Mouse (Mus musculus): Measurements from ENCODE around the gene Pde1c. TPM values are rescaled to one million over a fixed set of nuclear protein-coding genes. Genes with fewer than 3 reads are reported as not detected.

Gene Pde1c
- polyA plus RNA-seq, 1 experiment from 2014 or later, result 2.9 TPM

DNA sequence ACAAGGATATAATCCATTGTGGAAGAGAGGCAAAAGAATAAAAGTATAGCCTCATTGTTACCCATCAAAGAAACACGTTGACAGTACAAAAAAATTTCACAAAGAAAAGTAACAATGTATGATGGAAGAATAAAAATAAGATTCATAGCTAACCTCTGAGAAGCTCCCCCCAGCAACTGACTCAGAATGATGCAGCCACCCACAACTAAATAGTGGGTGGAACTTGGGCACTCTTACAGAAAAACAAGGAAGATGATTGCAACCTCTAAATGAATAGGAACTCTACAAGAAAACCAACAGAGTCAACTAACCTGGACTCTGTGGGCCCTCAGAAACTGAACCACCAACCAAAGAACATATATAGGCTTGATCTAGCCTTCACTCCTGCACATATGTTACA lies 293.4 kb downstream of the Pde1c start:
- no peak for DNase-seq (ENCODE audit: extremely low spot score, low spot score)
- Histone ChIP-seq H3K27me3 (ENCODE audit: poor library complexity, severe bottlenecking) (no peaks in the 10 kb centered on the region), H3K27ac (no peak overlapping the region), H3K4me3 (no peak overlapping the region), H3K36me3 (replicated peaks) (no peaks in the 10 kb centered on the region), H3K9me3 (no peaks in the 10 kb centered on the region), H3K4me1 (no peaks in the 10 kb centered on the region)
- 82% methylated on average over 1 of the region's 1 CpGs for WGBS

DNA sequence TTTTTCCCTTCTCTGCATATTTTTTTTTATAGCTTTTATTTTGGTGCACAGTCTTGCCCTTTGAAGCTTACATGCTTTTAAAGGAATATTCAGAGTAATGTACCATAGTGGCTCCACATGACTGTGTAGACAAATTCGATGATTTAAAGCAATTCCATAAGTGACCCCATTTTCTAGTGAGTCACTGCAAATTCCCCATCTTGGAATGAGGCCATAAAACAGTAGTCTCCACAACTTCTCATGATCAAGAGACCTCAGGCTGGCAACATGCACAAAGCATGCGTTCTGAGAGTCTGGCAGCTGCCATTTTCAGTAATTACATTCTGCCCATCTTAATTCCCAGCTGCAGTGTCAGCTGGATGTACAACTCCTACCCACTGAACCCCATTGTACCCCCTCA lies 297.2 kb downstream of the Pde1c start:
- no peaks in the 10 kb centered on the region for H3K4me1 ChIP-seq
- no peak overlapping the region for H3K4me3 ChIP-seq
- H3K27ac ChIP-seq, result no peak overlapping the region
- no peaks in the 10 kb centered on the region for H3K27me3 ChIP-seq (ENCODE audit: poor library complexity, severe bottlenecking)
- no peaks in the 10 kb centered on the region for H3K36me3 ChIP-seq (replicated peaks)
- no peak for DNase-seq (ENCODE audit: extremely low spot score, low spot score)
- 87% methylated on average over 2 of the region's 2 CpGs for WGBS
- no peaks in the 10 kb centered on the region for H3K9me3 ChIP-seq

GRCm38 (mm10) chr6:56264509-56264908 lies 304.4 kb downstream of the Pde1c start:
- no peaks in the 10 kb centered on the region for H3K4me1 ChIP-seq
- H3K4me3 ChIP-seq, result no peak overlapping the region
- H3K9me3 ChIP-seq, result no peaks in the 10 kb centered on the region
- no peaks in the 10 kb centered on the region for H3K36me3 ChIP-seq (replicated peaks)
- 91% methylated on average over 4 of the region's 4 CpGs for WGBS
- DNase-seq (ENCODE audit: extremely low spot score, low spot score), result no peak
- H3K27me3 ChIP-seq (ENCODE audit: poor library complexity, severe bottlenecking), result no peaks in the 10 kb centered on the region
- H3K27ac ChIP-seq, result no peak overlapping the region

GRCm38 (mm10) chr6:56260118-56260517 lies 308.8 kb downstream of the Pde1c start:
- Histone ChIP-seq H3K27me3 (ENCODE audit: poor library complexity, severe bottlenecking) (no peaks in the 10 kb centered on the region), H3K36me3 (replicated peaks) (no peaks in the 10 kb centered on the region), H3K4me1 (no peaks in the 10 kb centered on the region), H3K4me3 (no peak overlapping the region), H3K9me3 (no peaks in the 10 kb centered on the region), H3K27ac (no peak overlapping the region)
- WGBS, result 84% methylated on average over 3 of the region's 3 CpGs
- DNase-seq (ENCODE audit: extremely low spot score, low spot score), result no peak

GRCm38 (mm10) chr6:56257555-56258297 lies 311.2 kb downstream of the Pde1c start:
- no peak for DNase-seq (ENCODE audit: extremely low spot score, low spot score)
- H3K36me3 ChIP-seq (replicated peaks), result no peaks in the 10 kb centered on the region
- no peak overlapping the region for H3K4me3 ChIP-seq
- no peaks in the 10 kb centered on the region for H3K4me1 ChIP-seq
- no peaks in the 10 kb centered on the region for H3K27me3 ChIP-seq (ENCODE audit: poor library complexity, severe bottlenecking)
- H3K9me3 ChIP-seq, result no peaks in the 10 kb centered on the region
- 86% methylated on average over 2 of the region's 2 CpGs for WGBS
- H3K27ac ChIP-seq, result no peak overlapping the region

- H3K4me1 ChIP-seq, result no peaks in the 10 kb centered on the region
- DNase-seq (ENCODE audit: extremely low spot score, low spot score), result no peak
- H3K9me3 ChIP-seq, result no peaks in the 10 kb centered on the region
- no peak overlapping the region for H3K27ac ChIP-seq
- no peaks in the 10 kb centered on the region for H3K36me3 ChIP-seq (replicated peaks)
- H3K27me3 ChIP-seq (ENCODE audit: poor library complexity, severe bottlenecking), result no peaks in the 10 kb centered on the region
- WGBS, result 91% methylated on average over 3 of the region's 3 CpGs
- no peak overlapping the region for H3K4me3 ChIP-seq
Observed at GRCm38 (mm10) chr6:56250091-56250490, 318.8 kb downstream of the Pde1c start.

DNA sequence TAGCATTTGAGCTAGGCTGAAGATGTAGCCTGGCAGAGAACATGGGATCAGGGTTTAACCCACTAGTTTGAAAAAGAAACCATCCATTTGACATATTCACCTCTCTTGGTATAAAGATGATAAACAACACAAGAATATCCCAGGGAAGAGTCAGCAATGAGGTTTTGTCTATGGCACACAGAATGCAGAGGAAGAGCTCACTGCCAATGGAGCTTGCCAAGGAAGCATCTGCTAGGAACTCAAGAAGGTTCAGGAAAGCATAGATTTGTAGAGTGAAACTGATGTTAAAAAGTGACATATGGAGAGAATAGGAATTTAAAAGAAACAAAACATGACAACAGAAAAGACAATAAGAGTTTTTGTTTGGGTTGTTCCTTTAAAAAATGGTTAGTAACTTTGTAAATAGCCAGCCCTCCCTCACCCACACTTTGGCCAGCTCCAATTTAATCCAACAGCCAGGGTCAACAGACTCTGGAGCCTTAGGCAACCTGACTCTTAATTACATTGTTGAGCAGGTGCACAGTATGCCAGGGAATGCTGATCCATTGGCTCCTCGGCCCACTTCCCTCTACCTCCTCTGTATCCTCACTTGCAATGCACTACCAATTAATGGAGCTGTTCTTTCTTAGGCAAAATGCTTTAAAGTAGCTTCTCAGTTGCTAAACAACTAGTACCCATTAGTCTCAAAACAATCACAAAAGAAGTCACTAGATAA lies 377.3 kb downstream of the Pde1c start:
- 80% methylated on average over 1 of the region's 1 CpGs for WGBS
- H3K4me1 ChIP-seq, result no peaks in the 10 kb centered on the region
- H3K27ac ChIP-seq, result no peak overlapping the region
- no peaks in the 10 kb centered on the region for H3K36me3 ChIP-seq (replicated peaks)
- H3K9me3 ChIP-seq, result no peaks in the 10 kb centered on the region
- H3K4me3 ChIP-seq, result no peak overlapping the region
- H3K27me3 ChIP-seq (ENCODE audit: poor library complexity, severe bottlenecking), result no peaks in the 10 kb centered on the region
- no peak for DNase-seq (ENCODE audit: extremely low spot score, low spot score)

DNA sequence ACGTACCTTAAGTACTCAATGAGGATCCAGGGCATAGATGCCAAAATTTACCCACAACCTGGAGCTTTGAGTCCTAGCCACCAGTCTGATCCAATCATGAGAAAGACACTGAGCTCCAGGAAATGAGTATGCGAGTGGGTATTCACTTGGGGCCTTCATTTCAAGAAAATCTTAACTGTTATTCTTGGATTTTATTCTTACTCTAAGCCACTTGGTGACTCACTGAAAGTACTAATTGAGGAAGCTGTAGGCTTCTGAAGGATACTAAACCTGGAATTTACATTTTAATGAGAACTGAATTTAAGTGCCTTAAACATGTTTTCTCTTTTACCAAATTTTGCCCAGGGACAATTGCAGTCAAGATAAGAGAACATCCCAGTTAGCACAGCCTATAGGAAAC lies 392.4 kb downstream of the Pde1c start:
- no peaks in the 10 kb centered on the region for H3K4me1 ChIP-seq
- H3K9me3 ChIP-seq, result no peaks in the 10 kb centered on the region
- 94% methylated on average over 2 of the region's 2 CpGs for WGBS
- no peak overlapping the region for H3K27ac ChIP-seq
- DNase-seq (ENCODE audit: extremely low spot score, low spot score), result no peak
- H3K4me3 ChIP-seq, result no peak overlapping the region
- H3K36me3 ChIP-seq (replicated peaks), result no peaks in the 10 kb centered on the region
- no peaks in the 10 kb centered on the region for H3K27me3 ChIP-seq (ENCODE audit: poor library complexity, severe bottlenecking)

DNA sequence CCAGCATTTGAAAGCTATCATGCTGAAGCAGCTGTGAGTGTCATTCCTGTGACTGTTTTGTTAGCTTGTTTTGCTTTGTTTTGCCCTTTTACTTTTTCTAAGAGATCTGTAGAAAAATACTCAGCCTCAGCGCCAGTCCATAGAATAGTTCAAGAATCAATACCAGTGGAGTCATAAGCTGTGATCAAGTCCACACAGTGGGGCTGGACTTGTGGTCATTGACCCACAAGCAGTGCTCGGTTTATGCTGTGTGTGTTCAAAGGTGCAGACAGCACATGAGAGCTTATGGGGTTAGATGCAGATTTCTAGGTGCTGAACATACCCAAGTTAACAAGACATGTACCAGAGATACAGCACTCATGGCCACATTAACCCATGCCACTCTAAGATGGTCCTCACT lies 396.7 kb downstream of the Pde1c start:
- Histone ChIP-seq H3K9me3 (no peaks in the 10 kb centered on the region), H3K36me3 (replicated peaks) (no peaks in the 10 kb centered on the region), H3K4me3 (no peak overlapping the region), H3K27me3 (ENCODE audit: poor library complexity, severe bottlenecking) (no peaks in the 10 kb centered on the region), H3K4me1 (no peaks in the 10 kb centered on the region), H3K27ac (no peak overlapping the region)
- 90% methylated on average over 2 of the region's 2 CpGs for WGBS
- no peak for DNase-seq (ENCODE audit: extremely low spot score, low spot score)

DNA sequence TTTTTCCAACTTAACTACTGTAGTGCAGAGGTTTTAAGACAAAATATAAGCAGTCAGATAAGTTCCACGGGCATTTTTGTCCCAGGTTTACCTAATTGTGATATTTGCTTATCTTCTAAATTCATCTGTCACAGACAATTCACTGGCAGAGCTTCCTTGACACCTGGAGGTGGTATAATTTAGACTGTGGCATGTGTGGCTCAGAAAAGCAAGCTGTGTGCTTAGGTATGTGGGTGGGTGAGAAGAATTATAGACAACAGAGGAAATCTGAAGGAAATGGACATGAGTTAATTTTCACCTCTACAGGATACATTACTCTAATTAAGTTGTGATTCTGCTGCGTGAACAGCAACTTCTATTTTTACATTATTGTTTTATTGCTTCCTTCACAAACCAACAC lies 400.2 kb downstream of the Pde1c start:
- H3K4me1 ChIP-seq, result no peaks in the 10 kb centered on the region
- no peak for DNase-seq (ENCODE audit: extremely low spot score, low spot score)
- no peaks in the 10 kb centered on the region for H3K27me3 ChIP-seq (ENCODE audit: poor library complexity, severe bottlenecking)
- 88% methylated on average over 2 of the region's 2 CpGs for WGBS
- no peak overlapping the region for H3K27ac ChIP-seq
- H3K36me3 ChIP-seq (replicated peaks), result no peaks in the 10 kb centered on the region
- no peak overlapping the region for H3K4me3 ChIP-seq
- H3K9me3 ChIP-seq, result no peaks in the 10 kb centered on the region

GRCm38 (mm10) chr6:56158217-56158616 lies 410.7 kb downstream of the Pde1c start:
- no peaks in the 10 kb centered on the region for H3K9me3 ChIP-seq
- 87% methylated on average over 1 of the region's 1 CpGs for WGBS

DNA sequence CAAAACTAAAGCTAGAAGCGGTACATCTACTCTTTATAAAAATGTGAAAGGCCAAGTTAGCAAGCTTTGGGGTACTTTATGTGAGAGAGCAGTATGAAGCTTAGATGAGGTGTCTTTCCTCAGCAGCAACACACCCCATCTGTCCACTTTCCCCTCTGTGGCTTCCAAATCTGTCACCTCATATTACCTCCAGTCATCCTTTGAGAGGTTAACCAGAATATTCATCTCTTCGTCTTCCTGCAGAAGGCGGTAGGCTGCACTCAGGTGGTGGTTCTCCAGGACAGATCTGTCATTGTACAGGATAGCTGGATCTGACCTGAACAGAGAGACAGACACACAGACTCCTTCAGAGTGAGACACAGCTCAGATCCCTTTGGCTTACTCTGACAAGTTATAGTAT lies 412.1 kb downstream of the Pde1c start:
- Histone ChIP-seq H3K4me1 (no peaks in the 10 kb centered on the region), H3K27me3 (ENCODE audit: poor library complexity, severe bottlenecking) (no peaks in the 10 kb centered on the region), H3K36me3 (replicated peaks) (no peaks in the 10 kb centered on the region), H3K9me3 (no peaks in the 10 kb centered on the region), H3K27ac (no peak overlapping the region), H3K4me3 (no peak overlapping the region)
- 96% methylated on average over 3 of the region's 3 CpGs for WGBS
- DNase-seq (ENCODE audit: extremely low spot score, low spot score), result no peak

More at GRCm38 (mm10) chr6:56158217-56158616, 410.7 kb downstream of the Pde1c start:
- Histone ChIP-seq H3K27ac (no peak overlapping the region), H3K27me3 (ENCODE audit: poor library complexity, severe bottlenecking) (no peaks in the 10 kb centered on the region), H3K4me3 (no peak overlapping the region), H3K4me1 (no peaks in the 10 kb centered on the region), H3K36me3 (replicated peaks) (no peaks in the 10 kb centered on the region)
- no peak for DNase-seq (ENCODE audit: extremely low spot score, low spot score)

DNA sequence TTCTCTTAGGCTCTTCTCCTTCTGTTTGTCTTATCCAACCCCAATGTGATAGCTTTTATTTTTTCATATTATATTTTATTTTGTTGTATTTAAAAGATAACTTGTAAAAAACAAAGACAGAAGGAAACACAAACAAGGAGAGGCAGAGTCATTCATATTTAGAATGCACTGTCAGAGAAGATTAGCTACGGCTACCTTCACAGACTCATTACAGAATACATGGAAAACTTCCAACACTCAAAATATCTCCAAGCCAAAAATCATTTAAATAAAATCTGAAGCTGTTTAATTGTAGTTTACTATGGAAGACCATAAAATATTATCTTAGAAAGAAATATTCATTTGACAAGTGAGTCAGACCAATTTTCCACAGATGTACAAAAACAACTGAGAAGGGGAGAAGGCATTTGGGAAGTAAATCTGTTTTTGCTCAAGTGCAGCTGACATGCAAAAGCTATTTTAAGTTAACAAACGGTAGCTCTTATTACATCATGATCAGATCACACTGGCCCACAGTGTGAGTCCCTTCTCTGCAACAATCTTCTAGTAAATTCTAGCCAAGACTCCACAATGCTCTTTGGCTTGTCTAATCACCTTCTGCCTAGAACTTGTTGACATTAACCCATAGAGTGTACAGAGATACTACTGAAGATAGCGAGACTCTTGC lies 438.3 kb downstream of the Pde1c start:
- no peak overlapping the region for H3K27ac ChIP-seq
- no peak overlapping the region for H3K4me3 ChIP-seq
- 87% methylated on average over 3 of the region's 3 CpGs for WGBS
- no peaks in the 10 kb centered on the region for H3K36me3 ChIP-seq (replicated peaks)
- H3K9me3 ChIP-seq, result no peaks in the 10 kb centered on the region
- no peak for DNase-seq (ENCODE audit: extremely low spot score, low spot score)
- H3K27me3 ChIP-seq (ENCODE audit: poor library complexity, severe bottlenecking), result no peaks in the 10 kb centered on the region
- no peaks in the 10 kb centered on the region for H3K4me1 ChIP-seq
